Mouse (Mus musculus): Measurements from ENCODE around the gene Ufsp2. TPM values are rescaled to one million over a fixed set of nuclear protein-coding genes. Genes with fewer than 3 reads are reported as not detected.

Gene Ufsp2
- total RNA-seq, 2 experiments from 2014 or later, result 57.4 to 58.4 TPM

GRCm38 (mm10) chr8:46010306-46010705 is 35.0 kb downstream of the Ufsp2 start:
- DNase-seq (ENCODE audit: low spot score in 2 of 2), result no peak

GRCm38 (mm10) chr8:46010746-46011680 is 35.7 kb downstream of the Ufsp2 start:
- peak; percentile 17 to 25 for DNase-seq (ENCODE audit: low spot score in 2 of 2)
- intact Hi-C loops (cut with DNase I), result loop anchor here (5.0 kb wide), 1 partner anchor 141 kb away; the partner anchor contains the start of genes Cfap97 and Snx25

More at GRCm38 (mm10) chr8:46010306-46010705, 35.0 kb downstream of the Ufsp2 start:
- intact Hi-C loops (cut with DNase I), result loop anchor here (5.0 kb wide), 1 partner anchor 142 kb away; the partner anchor contains the start of genes Cfap97 and Snx25

- intact Hi-C loops (cut with DNase I), result no loop called here
- peak in 1 of 2 experiments; percentile 36 for DNase-seq (ENCODE audit: low spot score in 2 of 2)
These were observed 46.9 kb downstream of the Ufsp2 start for GRCm38 (mm10) chr8:46022203-46022602.

- intact Hi-C loops (cut with DNase I), result no loop called here
- DNase-seq (ENCODE audit: low spot score in 2 of 2), result no peak
These were observed 47.4 kb downstream of the Ufsp2 start for GRCm38 (mm10) chr8:46022758-46023157.

- intact Hi-C loops (cut with DNase I), result no loop called here
- no peak for DNase-seq (ENCODE audit: low spot score in 2 of 2)
These were observed 49.1 kb downstream of the Ufsp2 start for GRCm38 (mm10) chr8:46024392-46024791.

GRCm38 (mm10) chr8:46036217-46036616 is 60.9 kb downstream of the Ufsp2 start:
- DNase-seq (ENCODE audit: low spot score in 2 of 2), result no peak
- intact Hi-C loops (cut with DNase I), result no loop called here

GRCm38 (mm10) chr8:46039666-46040065 is 64.3 kb downstream of the Ufsp2 start:
- DNase-seq (ENCODE audit: low spot score in 2 of 2), result no peak
- intact Hi-C loops (cut with DNase I), result no loop called here

- DNase-seq (ENCODE audit: low spot score in 2 of 2), result peak; percentile 16 to 32
- intact Hi-C loops (cut with DNase I), result no loop called here
These were observed 64.9 kb downstream of the Ufsp2 start for GRCm38 (mm10) chr8:46040260-46040659.

Other genes with a start within 250 kb of the Ufsp2 start
- 1 to 10 TPM; 1.8 to 2.7 TPM for gene Pdlim3, start 90.1 kb upstream of the Ufsp2 start, total RNA-seq (2021)
- 1 to 10 TPM; 1.3 to 1.8 TPM for gene Ccdc110, start 40.9 kb upstream of the Ufsp2 start, total RNA-seq (2021)
- gene 1700029J07Rik, start 276 bp upstream of the Ufsp2 start, total RNA-seq (2021), result 1 to 10 TPM; 2.0 to 3.4 TPM
- gene Lrp2bp, start 23.8 kb downstream of the Ufsp2 start, total RNA-seq (2021), result under 1 TPM; 0.54 to 1.00 TPM
- 10 to 100 TPM in 1 of 2 experiments, 1 to 10 TPM in 1; 9.6 to 12.7 TPM for gene Ankrd37, start 30.2 kb downstream of the Ufsp2 start, total RNA-seq (2021)
- gene Cfap97, start 176.2 kb downstream of the Ufsp2 start, total RNA-seq (2021), result 10 to 100 TPM; 20.4 to 24.6 TPM
- 10 to 100 TPM; 42.1 to 43.0 TPM for gene Snx25, start 176.6 kb downstream of the Ufsp2 start, total RNA-seq (2021)
- 100 to 1,000 TPM; 526 to 616 TPM for gene Slc25a4, start 235.8 kb downstream of the Ufsp2 start, total RNA-seq (2021)

Measured in left cerebral cortex, postnatal 36 days (tissue).